Mouse (Mus musculus): ENCODE measurements around the gene Trarg1. TPM values are rescaled to one million over a fixed set of nuclear protein-coding genes. Genes with fewer than 3 reads are reported as not detected.
"Not testable (repeated sequence)": the region's sequence is repeated elsewhere in the genome, so short reads cannot be mapped to it uniquely, and the experiment has no call there.

The Trarg1 gene
- polyA plus RNA-seq (2014; fragmentation: Nextera tagmentation; extraction: Ambion mirVana), result 0.08 TPM in 1 of 2 replicates, not detected in the other

DNA sequence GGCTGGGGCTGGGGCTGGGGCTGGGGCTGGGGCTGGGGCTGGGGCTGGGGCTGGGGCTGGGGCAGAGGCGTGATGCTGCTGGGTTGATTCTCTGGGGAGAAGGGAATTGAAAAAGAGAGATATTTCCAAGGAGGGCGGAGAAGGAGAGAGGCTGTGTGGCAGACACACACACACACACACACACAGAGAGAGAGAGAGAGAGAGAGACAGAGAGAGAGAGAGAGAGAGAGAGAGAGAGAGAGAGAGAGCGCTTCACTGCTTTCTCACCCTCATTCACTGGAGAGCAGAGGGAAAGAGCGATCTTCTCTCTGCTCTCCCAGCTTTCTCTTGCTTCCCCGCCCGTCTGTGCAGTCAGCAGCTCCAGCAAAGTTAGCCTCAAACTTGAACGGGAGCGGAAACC, at the start of gene Trarg1:
Gene Trarg1, plus strand, starts transcription at position 301 of the 400 bp plus-strand sequence.
- H3K9ac ChIP-seq (ENCODE audit: low read length); H3K4me2 ChIP-seq (ENCODE audit: low read length): not testable (repeated sequence)
- WGBS, result 38% methylated on average over 8 of the region's 8 CpGs

DNA sequence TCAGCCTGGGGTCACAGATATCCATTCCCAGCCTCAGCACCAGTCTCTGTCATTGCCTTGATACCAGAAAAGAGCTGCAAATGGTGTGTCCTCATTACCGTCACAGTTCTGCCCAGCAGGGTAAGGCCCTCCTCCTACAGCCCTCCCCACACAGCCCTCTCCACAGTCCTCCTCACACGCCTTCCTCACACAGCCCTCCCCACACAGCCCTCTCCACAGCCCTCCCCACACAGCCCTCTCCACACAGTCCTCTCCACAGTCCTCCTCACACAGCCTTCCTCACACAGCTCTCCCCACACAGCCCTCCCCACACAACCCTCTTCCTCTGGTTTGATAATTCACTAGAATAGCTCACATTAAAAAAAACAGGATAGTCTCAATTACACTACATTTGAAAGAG, 49.6 kb upstream of the Trarg1 start:
- no peak for ATAC-seq (ENCODE audit: insufficient number of reproducible peaks, insufficient read depth, low FRiP score, low read depth)
- Histone ChIP-seq H3K4me1 (ENCODE audit: control insufficient read depth in 2 of 2, insufficient read depth in 2 of 2, low read length in 2 of 2) (peaks cover 7 to 10% of the 10 kb centered on the region in 2 experiments), H3K9ac (ENCODE audit: low read length) (no peak overlapping the region), H3K36me3 (ENCODE audit: control insufficient read depth, insufficient read depth, low read length) (no peaks in the 10 kb centered on the region), H3K9me3 (ENCODE audit: control insufficient read depth, low read length) (no peaks in the 10 kb centered on the region), H3K4me2 (ENCODE audit: low read length) (no peak overlapping the region), H3K27ac (replicated peaks in 1 of 2; ENCODE audit: control insufficient read depth in 1 of 2, insufficient read depth in 1 of 2, low read depth in 2 of 2, low read length in 2 of 2) (no peak overlapping the region), H3K4me3 (ENCODE audit: control insufficient read depth in 1 of 2, insufficient read depth in 1 of 2, low read depth in 1 of 2, low read length in 2 of 2) (no peak overlapping the region), H3K27me3 (ENCODE audit: control insufficient read depth, insufficient read depth, low read length) (no peaks in the 10 kb centered on the region)
- WGBS, result 37% methylated on average over 2 of the region's 2 CpGs

More for the DNA sequence above, at the start of gene Trarg1:
- not testable (repeated sequence) for H3K4me3 ChIP-seq (ENCODE audit: control insufficient read depth in 1 of 2, insufficient read depth in 1 of 2, low read depth in 1 of 2, low read length in 2 of 2); H3K4me1 ChIP-seq (ENCODE audit: control insufficient read depth in 2 of 2, insufficient read depth in 2 of 2, low read length in 2 of 2); ATAC-seq (ENCODE audit: insufficient number of reproducible peaks, insufficient read depth, low FRiP score, low read depth); H3K36me3 ChIP-seq (ENCODE audit: control insufficient read depth, insufficient read depth, low read length); H3K9me3 ChIP-seq (ENCODE audit: control insufficient read depth, low read length); H3K27ac ChIP-seq (replicated peaks in 1 of 2; ENCODE audit: control insufficient read depth in 1 of 2, insufficient read depth in 1 of 2, low read depth in 2 of 2, low read length in 2 of 2)
- H3K27me3 ChIP-seq (ENCODE audit: control insufficient read depth, insufficient read depth, low read length), result peaks cover 39% of the 10 kb centered on the region

DNA sequence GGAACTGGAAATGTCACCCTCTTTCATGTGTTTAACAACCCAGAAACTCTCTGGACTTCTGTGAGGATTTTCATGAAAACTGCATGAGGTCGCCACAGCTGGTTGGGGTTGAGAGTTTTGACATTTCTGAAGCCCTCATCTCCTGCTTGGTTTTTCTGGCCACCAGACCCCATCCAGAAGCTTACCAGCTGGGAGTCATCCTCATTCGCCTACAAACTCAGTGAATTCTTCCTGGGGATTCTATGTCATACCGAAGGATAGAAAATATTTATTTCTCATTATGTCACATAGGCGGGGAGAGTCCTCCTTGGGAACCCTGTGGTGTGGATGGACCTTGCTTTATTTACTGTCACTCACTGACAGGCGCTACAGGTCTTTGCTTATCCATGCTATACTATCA, 49.1 kb upstream of the Trarg1 start:
- 77% methylated on average over 5 of the region's 5 CpGs for WGBS
- no peak for ATAC-seq (ENCODE audit: insufficient number of reproducible peaks, insufficient read depth, low FRiP score, low read depth)
- no peak overlapping the region for H3K27ac ChIP-seq (replicated peaks in 1 of 2; ENCODE audit: control insufficient read depth in 1 of 2, insufficient read depth in 1 of 2, low read depth in 2 of 2, low read length in 2 of 2)
- H3K27me3 ChIP-seq (ENCODE audit: control insufficient read depth, insufficient read depth, low read length), result no peaks in the 10 kb centered on the region
- no peaks in the 10 kb centered on the region for H3K9me3 ChIP-seq (ENCODE audit: control insufficient read depth, low read length)
- no peak overlapping the region for H3K9ac ChIP-seq (ENCODE audit: low read length)
- no peaks in the 10 kb centered on the region for H3K36me3 ChIP-seq (ENCODE audit: control insufficient read depth, insufficient read depth, low read length)
- no peak overlapping the region for H3K4me2 ChIP-seq (ENCODE audit: low read length)
- no peak overlapping the region for H3K4me3 ChIP-seq (ENCODE audit: control insufficient read depth in 1 of 2, insufficient read depth in 1 of 2, low read depth in 1 of 2, low read length in 2 of 2)
- peaks cover 7 to 10% of the 10 kb centered on the region in 2 experiments for H3K4me1 ChIP-seq (ENCODE audit: control insufficient read depth in 2 of 2, insufficient read depth in 2 of 2, low read length in 2 of 2)

DNA sequence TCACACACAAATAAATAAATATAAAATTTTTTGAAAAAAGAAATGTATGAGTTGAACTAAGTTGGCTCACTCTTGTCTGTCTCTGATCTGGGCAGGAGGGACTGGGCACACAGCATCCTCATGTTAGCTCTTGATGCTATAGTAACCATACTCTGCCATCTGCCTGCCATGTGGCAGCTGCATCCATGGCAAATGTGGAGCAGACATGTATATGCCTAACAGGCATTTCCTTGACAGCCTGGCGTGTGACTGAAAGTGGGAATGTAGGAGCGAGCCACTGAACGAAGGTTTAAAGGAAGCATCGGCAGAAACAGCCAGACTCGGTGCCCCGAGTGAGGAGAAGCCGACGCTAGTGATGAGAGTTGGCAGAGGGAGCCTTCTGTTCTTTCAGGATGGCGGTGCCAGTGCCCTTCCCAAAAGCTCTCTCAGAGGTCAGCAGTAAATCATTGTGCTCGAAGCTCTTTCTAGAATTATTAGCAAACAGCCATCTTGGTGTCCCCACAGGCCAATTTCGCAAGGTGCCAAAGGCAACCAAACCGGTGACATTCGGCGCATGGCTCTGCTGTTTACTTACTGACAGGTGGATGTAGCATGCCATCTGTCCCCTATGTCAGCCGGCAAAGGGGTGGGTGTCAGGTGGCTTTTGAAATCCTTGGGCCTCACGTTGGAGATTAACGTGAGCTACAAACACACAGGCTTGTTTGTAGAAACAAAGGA, 40.2 kb upstream of the Trarg1 start:
- Histone ChIP-seq H3K36me3 (ENCODE audit: control insufficient read depth, insufficient read depth, low read length) (no peaks in the 10 kb centered on the region), H3K4me1 (ENCODE audit: control insufficient read depth in 2 of 2, insufficient read depth in 2 of 2, low read length in 2 of 2) (no peaks in the 10 kb centered on the region), H3K4me2 (ENCODE audit: low read length) (no peak overlapping the region), H3K27ac (replicated peaks in 1 of 2; ENCODE audit: control insufficient read depth in 1 of 2, insufficient read depth in 1 of 2, low read depth in 2 of 2, low read length in 2 of 2) (no peak overlapping the region), H3K9ac (ENCODE audit: low read length) (no peak overlapping the region), H3K27me3 (ENCODE audit: control insufficient read depth, insufficient read depth, low read length) (no peaks in the 10 kb centered on the region), H3K9me3 (ENCODE audit: control insufficient read depth, low read length) (no peaks in the 10 kb centered on the region), H3K4me3 (ENCODE audit: control insufficient read depth in 1 of 2, insufficient read depth in 1 of 2, low read depth in 1 of 2, low read length in 2 of 2) (no peak overlapping the region)
- no peak for ATAC-seq (ENCODE audit: insufficient number of reproducible peaks, insufficient read depth, low FRiP score, low read depth)
- 81% methylated on average over 17 of the region's 17 CpGs for WGBS

DNA sequence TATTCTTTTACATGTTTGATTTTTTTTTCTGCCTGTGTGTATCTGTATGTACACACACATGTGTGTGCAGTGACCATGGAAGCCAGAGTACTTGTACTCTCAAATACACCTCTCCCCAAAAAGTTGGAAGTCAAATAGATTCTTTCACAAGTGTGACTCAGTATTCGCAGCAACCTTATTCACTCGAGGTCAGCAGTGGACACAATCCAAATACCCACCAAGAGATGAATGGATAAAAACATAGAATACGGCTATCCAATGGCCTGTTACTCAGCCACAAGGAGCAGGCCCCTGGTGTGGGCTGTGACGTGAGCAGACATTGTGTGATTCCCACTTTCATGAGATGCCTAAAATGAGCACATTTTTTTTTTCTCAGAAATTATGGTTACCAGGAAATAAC, 39.4 kb upstream of the Trarg1 start:
- no peaks in the 10 kb centered on the region for H3K9me3 ChIP-seq (ENCODE audit: control insufficient read depth, low read length)
- WGBS, result 72% methylated on average over 4 of the region's 4 CpGs
- no peak overlapping the region for H3K9ac ChIP-seq (ENCODE audit: low read length)
- no peaks in the 10 kb centered on the region for H3K36me3 ChIP-seq (ENCODE audit: control insufficient read depth, insufficient read depth, low read length)
- ATAC-seq (ENCODE audit: insufficient number of reproducible peaks, insufficient read depth, low FRiP score, low read depth), result no peak
- no peak overlapping the region for H3K27ac ChIP-seq (replicated peaks in 1 of 2; ENCODE audit: control insufficient read depth in 1 of 2, insufficient read depth in 1 of 2, low read depth in 2 of 2, low read length in 2 of 2)
- peaks cover 6% of the 10 kb centered on the region; the same call in 1 of the 2 replicates for H3K27me3 ChIP-seq (ENCODE audit: control insufficient read depth, insufficient read depth, low read length)
- H3K4me2 ChIP-seq (ENCODE audit: low read length), result no peak overlapping the region
- H3K4me3 ChIP-seq (ENCODE audit: control insufficient read depth in 1 of 2, insufficient read depth in 1 of 2, low read depth in 1 of 2, low read length in 2 of 2), result no peak overlapping the region
- no peaks in the 10 kb centered on the region for H3K4me1 ChIP-seq (ENCODE audit: control insufficient read depth in 2 of 2, insufficient read depth in 2 of 2, low read length in 2 of 2)

DNA sequence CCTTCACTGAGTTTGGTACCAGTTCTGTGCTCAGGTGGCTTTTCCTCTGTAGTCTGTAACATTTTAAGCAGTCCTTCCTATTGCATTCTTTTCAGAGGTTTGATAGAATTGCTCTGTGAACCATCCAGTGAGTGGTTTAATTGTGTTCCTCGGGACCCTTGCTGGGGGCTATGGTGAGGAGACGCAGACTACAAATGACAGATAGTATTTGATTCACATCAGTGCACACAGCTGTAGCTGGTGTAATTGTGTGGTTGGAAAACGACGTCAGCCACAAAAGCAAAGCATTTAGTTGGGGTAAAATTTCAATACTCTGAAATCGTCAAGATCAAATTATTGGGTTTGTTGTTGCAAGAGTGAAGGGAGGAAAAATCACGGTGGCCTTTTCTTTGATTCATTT, 35.4 kb upstream of the Trarg1 start:
- ATAC-seq (ENCODE audit: insufficient number of reproducible peaks, insufficient read depth, low FRiP score, low read depth), result no peak
- 79% methylated on average over 6 of the region's 6 CpGs for WGBS
- Histone ChIP-seq H3K9me3 (ENCODE audit: control insufficient read depth, low read length) (no peaks in the 10 kb centered on the region), H3K27ac (replicated peaks in 1 of 2; ENCODE audit: control insufficient read depth in 1 of 2, insufficient read depth in 1 of 2, low read depth in 2 of 2, low read length in 2 of 2) (no peak overlapping the region), H3K4me3 (ENCODE audit: control insufficient read depth in 1 of 2, insufficient read depth in 1 of 2, low read depth in 1 of 2, low read length in 2 of 2) (no peak overlapping the region), H3K27me3 (ENCODE audit: control insufficient read depth, insufficient read depth, low read length) (peaks cover 6% of the 10 kb centered on the region; the same call in 1 of the 2 replicates), H3K36me3 (ENCODE audit: control insufficient read depth, insufficient read depth, low read length) (no peaks in the 10 kb centered on the region), H3K4me1 (ENCODE audit: control insufficient read depth in 2 of 2, insufficient read depth in 2 of 2, low read length in 2 of 2) (peaks cover 3 to 9% of the 10 kb centered on the region in 2 experiments; a peak in 3 of 4 replicates), H3K4me2 (ENCODE audit: low read length) (no peak overlapping the region), H3K9ac (ENCODE audit: low read length) (no peak overlapping the region)

DNA sequence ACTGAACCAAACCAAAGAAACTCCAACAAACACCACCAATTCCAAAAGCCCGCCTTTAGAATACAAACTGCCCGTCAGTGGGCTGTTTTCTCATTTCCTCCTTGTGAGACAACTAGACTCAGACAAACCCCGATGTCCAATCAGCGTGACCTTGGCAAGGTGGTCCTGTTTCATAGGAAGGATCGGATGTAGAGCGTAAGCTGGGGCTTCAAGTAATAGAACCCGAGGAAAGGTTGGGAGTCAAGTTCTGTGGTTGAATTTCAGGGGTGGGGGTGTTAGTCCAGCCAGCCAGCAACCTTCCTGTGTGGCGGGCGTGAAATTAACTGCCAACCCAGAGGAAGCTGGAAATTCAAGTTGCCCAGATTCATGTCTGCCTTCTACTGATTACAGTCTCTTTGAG, 34.6 kb upstream of the Trarg1 start:
- WGBS, result 67% methylated on average over 9 of the region's 9 CpGs
- no peak for ATAC-seq (ENCODE audit: insufficient number of reproducible peaks, insufficient read depth, low FRiP score, low read depth)

More for the DNA sequence above, 34.6 kb upstream of the Trarg1 start:
- H3K27me3 ChIP-seq (ENCODE audit: control insufficient read depth, insufficient read depth, low read length), result peaks cover 6% of the 10 kb centered on the region; the same call in 1 of the 2 replicates
- no peak overlapping the region for H3K27ac ChIP-seq (replicated peaks in 1 of 2; ENCODE audit: control insufficient read depth in 1 of 2, insufficient read depth in 1 of 2, low read depth in 2 of 2, low read length in 2 of 2)
- H3K4me2 ChIP-seq (ENCODE audit: low read length), result no peak overlapping the region
- H3K36me3 ChIP-seq (ENCODE audit: control insufficient read depth, insufficient read depth, low read length), result no peaks in the 10 kb centered on the region
- no peaks in the 10 kb centered on the region for H3K9me3 ChIP-seq (ENCODE audit: control insufficient read depth, low read length)
- H3K4me1 ChIP-seq (ENCODE audit: control insufficient read depth in 2 of 2, insufficient read depth in 2 of 2, low read length in 2 of 2), result peaks cover 3 to 9% of the 10 kb centered on the region in 2 experiments; a peak in 3 of 4 replicates
- no peak overlapping the region for H3K4me3 ChIP-seq (ENCODE audit: control insufficient read depth in 1 of 2, insufficient read depth in 1 of 2, low read depth in 1 of 2, low read length in 2 of 2)
- H3K9ac ChIP-seq (ENCODE audit: low read length), result no peak overlapping the region

Data from heart, embryonic 14.5 days (tissue).